Mouse (Mus musculus): Measurements from ENCODE around the gene Tmtc4.
A peak's percentile ranks its signal among the peaks of the same experiment; 100 is the strongest.

Tmtc4 gene

GRCm38 (mm10) chr14:122983226-122984215, at the start of gene Tmtc4:
Gene Tmtc4, minus strand, starts transcription at chr14:122984035.
- peak; percentile 87 to 94 for DNase-seq (ENCODE audit: low spot score in 2 of 2)

DNA sequence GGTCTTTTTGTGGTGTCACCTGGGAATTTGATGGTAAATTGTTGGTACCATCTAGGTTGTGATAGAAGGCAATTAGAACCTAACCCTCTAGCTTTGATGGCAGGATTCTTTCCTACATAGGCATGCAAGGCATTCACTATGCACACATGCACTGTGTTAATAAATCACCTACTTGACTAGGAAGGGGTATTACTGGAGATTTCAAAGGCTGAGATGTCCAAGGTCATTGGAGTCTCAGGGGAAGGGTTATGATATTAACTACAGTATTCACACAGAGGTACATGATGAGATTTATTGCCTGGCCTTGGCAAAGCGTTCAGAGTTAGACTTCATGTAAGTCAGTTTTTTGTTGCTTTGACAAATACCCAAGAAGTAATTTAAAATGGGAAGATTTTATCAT, 48.6 kb upstream of the Tmtc4 start:
- no peak for DNase-seq (ENCODE audit: low spot score in 2 of 2)

GRCm38 (mm10) chr14:123027876-123028275, 44.0 kb upstream of the Tmtc4 start:
- no peak for DNase-seq (ENCODE audit: low spot score in 2 of 2)

DNA sequence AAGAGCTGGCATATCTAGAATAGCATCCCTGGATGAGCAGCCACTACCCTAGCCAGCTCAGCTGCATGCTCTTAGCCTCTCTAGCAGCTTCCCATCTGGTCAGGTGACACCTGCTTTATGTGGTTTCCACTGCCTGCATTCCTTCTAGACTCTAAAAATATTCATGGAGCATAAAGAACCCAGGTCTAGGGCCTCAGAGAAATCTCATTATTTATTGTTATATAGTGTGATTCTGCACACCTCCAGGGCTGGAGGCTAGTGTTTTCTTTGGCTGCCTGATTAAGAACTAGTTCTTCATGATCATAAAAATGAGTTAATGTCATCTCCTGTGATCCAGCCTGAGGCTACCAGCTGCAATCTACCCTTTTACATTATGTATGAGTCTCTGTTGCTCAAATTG, 39.1 kb upstream of the Tmtc4 start:
- no peak for DNase-seq (ENCODE audit: low spot score in 2 of 2)

DNA sequence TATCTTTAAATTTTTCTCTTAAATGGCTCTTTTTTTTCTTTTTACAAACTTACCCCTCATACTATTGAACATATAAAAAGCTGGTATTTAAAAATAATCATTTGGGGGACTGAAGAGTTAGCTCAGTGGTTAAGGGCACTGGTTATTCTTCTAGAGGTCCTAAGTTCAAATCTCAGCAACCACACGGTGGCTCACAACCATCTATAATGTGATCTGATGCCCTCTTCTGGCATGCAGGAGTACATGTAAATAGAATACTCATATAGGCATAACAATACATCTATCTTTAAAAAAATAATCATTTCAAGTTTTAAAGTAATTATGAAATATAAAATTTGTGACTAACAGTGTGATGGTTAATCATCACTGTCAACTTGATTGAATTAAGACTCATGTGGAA, 32.5 kb upstream of the Tmtc4 start:
- no peak for DNase-seq (ENCODE audit: low spot score in 2 of 2)

DNA sequence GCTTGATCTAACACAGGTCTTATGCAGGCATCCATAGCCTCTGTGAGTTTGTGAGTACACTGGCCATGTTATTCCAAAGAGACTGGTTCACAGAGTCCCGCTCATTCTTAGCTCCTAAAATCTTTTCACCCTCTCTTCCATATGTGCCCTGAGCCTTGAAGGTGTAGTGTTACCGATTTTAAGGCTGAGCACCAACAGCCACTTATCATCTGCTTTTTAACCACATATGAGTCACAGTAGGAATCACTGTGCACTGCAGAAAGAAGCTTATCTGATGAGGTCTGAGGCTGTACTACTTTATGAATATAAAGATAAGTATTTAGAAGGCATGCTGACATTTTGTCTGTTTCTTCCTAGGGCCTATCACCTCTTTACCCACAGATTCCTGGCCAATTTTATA, 31.9 kb upstream of the Tmtc4 start:
- no peak for DNase-seq (ENCODE audit: low spot score in 2 of 2)

GRCm38 (mm10) chr14:123009108-123010018, 25.5 kb upstream of the Tmtc4 start:
- DNase-seq (ENCODE audit: low spot score in 2 of 2): no peak

- no peak for DNase-seq (ENCODE audit: low spot score in 2 of 2)
Observed at GRCm38 (mm10) chr14:123008672-123009071, 24.8 kb upstream of the Tmtc4 start.

GRCm38 (mm10) chr14:123003715-123004114, 19.9 kb upstream of the Tmtc4 start:
- no peak for DNase-seq (ENCODE audit: low spot score in 2 of 2)

DNA sequence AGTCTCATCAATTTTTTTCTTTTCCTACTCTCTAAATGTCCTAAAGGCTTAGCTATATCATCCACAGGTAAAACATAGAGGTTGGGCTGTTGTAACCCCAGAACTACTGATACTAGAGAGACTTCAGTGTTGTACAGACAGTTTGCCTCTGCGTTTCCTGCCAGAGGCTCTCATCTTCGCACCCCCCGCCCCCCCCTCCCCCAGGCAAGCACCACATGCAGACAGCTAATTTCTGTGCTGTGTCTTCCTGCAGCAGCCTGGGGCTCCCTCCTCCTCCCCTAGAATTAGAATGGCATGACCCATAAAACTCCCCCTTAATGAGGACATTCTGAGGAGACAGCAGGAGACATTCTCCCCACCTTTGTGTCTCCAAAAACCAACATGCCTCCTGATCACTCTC, 17.6 kb upstream of the Tmtc4 start:
- DNase-seq (ENCODE audit: low spot score in 2 of 2): no peak

DNA sequence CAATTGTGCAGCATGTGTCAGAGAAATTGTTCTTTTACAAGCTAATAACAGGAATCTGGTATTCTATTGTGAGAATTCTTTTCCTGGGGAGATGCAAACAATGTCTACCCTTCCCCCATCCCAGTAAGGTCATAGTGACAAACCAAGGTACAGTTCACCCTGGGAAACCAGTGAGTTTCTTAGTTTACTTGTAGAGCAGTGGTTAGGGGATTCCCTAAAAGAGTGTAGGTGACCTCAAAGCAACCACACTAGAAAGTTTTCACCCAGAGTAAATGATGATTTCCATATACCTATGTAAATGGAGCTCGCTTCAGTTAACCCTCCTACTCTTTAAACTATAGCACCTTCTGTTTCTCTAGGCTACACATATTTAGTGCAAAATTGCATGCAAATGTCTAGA, 13.6 kb upstream of the Tmtc4 start:
- DNase-seq (ENCODE audit: low spot score in 2 of 2): no peak

- DNase-seq (ENCODE audit: low spot score in 2 of 2): no peak
Observed at GRCm38 (mm10) chr14:122993935-122994334, 10.1 kb upstream of the Tmtc4 start.

- DNase-seq (ENCODE audit: low spot score in 2 of 2): no peak
Observed at GRCm38 (mm10) chr14:122992937-122993336, 9.1 kb upstream of the Tmtc4 start.

DNA sequence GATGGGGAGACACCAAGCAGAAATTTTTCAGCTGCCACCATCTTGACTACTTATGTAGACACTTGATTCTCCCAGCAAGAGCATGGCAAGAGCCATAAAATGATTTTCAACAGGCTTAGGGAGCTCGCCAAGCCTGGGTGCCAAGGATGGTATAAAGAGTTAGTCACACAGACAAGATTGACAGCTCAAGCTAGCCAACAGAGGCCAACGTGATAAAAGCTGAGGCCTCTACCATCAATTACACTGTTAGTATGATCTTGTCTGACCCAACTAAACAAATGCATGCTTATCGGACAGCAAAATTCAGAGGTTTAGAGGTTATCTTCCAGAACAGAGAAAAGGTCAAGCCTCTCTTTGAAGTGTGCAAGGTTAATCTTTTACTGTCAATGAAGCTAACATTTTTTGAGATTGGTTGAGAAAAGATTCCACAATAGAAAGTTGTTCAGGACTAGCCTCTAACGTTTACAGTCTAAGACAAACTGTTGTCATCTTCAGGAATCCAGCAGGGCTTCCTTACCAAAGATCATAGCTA, 6.8 kb upstream of the Tmtc4 start:
- no peak for DNase-seq (ENCODE audit: low spot score in 2 of 2)

- no peak for DNase-seq (ENCODE audit: low spot score in 2 of 2)
Observed at GRCm38 (mm10) chr14:122986404-122986803, 2.6 kb upstream of the Tmtc4 start.

DNA sequence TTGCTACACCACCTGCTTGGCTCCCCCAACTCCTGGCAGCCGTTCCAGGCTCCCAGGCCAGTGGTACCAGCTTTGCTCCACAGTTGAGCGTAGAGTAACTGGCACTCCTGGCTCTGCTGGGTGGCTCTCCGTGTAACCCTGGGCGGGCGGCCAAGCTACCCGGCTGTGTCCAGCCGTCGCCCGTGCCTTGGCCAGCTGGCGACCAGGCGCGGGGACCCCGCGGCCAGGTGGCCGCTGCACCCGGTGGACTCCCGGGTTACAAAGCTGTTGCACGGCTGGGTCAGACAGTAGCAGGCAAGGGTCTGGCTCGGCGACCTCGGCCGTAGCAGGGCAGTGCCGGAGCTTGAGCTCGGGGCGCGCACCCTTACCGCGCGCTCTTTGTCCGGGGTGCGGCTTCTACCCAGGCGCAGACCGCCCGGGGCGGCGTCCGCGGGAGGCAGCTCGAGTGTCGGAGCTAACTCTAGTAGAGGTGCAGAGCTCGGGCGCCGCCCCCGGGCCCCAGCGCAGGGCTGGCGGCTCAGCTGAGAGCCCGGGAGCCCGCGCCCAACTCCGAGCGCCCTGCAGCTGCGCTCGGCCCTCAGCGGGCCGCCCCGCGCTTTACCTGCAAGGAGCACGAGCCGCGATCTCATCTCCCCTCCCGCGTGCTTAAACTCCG, 1.1 kb downstream of the Tmtc4 start:
- DNase-seq (ENCODE audit: low spot score in 2 of 2): peak in 1 of 2 experiments; percentile 59

- DNase-seq (ENCODE audit: low spot score in 2 of 2): no peak
Observed at GRCm38 (mm10) chr14:122981831-122982485, 1.9 kb downstream of the Tmtc4 start.

- DNase-seq (ENCODE audit: low spot score in 2 of 2): no peak
Observed at GRCm38 (mm10) chr14:122978871-122979270, 5.0 kb downstream of the Tmtc4 start.

DNA sequence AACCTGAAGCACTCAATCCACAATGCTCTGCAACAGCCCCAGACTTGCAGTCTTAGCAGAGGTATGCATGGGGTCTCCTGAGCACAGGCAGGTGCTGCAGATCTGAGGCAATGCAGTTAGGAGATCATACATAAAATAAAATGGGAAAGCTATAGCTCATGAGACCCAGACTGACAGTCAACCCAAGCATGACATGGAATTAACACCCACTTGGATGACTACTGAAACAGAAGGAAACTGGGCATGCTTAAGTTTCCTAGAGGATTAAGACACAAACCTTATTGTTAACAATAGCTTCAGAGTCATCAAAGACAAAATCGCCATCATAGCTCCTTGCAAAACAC, 6.1 kb downstream of the Tmtc4 start:
- no peak for DNase-seq (ENCODE audit: low spot score in 2 of 2)

- no peak for DNase-seq (ENCODE audit: low spot score in 2 of 2)
Observed at GRCm38 (mm10) chr14:122977056-122977796, 6.6 kb downstream of the Tmtc4 start.
